Mouse (Mus musculus): ENCODE results near the gene Olfr571. TPM values are rescaled to one million over a fixed set of nuclear protein-coding genes. Genes with fewer than 3 reads are reported as not detected.

The Olfr571 gene
- polyA plus RNA-seq, 1 experiment = not detected

GRCm38 (mm10) chr7:102919632-102920031, 2.3 kb upstream of the Olfr571 start:
- no peaks in the 10 kb centered on the region for H3K4me1 ChIP-seq (ENCODE audit: control insufficient read depth, insufficient read depth, low read length)
- no peak overlapping the region for H3K4me3 ChIP-seq (ENCODE audit: insufficient read depth, low read length)
- TF ChIP-seq POLR2A (IDR thresholded peaks at IDR 0.05; ENCODE audit: extremely low read depth, insufficient read depth, low read length) (no peak), CTCF (IDR thresholded peaks at IDR 0.05; ENCODE audit: extremely low read depth, insufficient read depth, low read length) (0 out of 2 replicates have a peak, but pooled peaks have one; percentile 0)
- H3K27ac ChIP-seq (ENCODE audit: insufficient read depth, low read length) = no peak overlapping the region

GRCm38 (mm10) chr7:102916405-102916804, 931 bp downstream of the Olfr571 start:
- Histone ChIP-seq H3K27ac (ENCODE audit: insufficient read depth, low read length) (no peak overlapping the region), H3K4me3 (ENCODE audit: insufficient read depth, low read length) (no peak overlapping the region), H3K4me1 (ENCODE audit: control insufficient read depth, insufficient read depth, low read length) (no peaks in the 10 kb centered on the region)
- TF ChIP-seq CTCF (IDR thresholded peaks at IDR 0.05; ENCODE audit: extremely low read depth, insufficient read depth, low read length) (no peak), POLR2A (IDR thresholded peaks at IDR 0.05; ENCODE audit: extremely low read depth, insufficient read depth, low read length) (no peak)

- H3K4me1 ChIP-seq (ENCODE audit: control insufficient read depth, insufficient read depth, low read length) = no peaks in the 10 kb centered on the region
- H3K4me3 ChIP-seq (ENCODE audit: insufficient read depth, low read length) = no peak overlapping the region
- no peak overlapping the region for H3K27ac ChIP-seq (ENCODE audit: insufficient read depth, low read length)
- TF ChIP-seq POLR2A (IDR thresholded peaks at IDR 0.05; ENCODE audit: extremely low read depth, insufficient read depth, low read length) = no peak
- TF ChIP-seq CTCF (IDR thresholded peaks at IDR 0.05; ENCODE audit: extremely low read depth, insufficient read depth, low read length) = no peak
Measured at GRCm38 (mm10) chr7:102915261-102915660, 2.1 kb downstream of the Olfr571 start.

GRCm38 (mm10) chr7:102890782-102891181, 26.6 kb downstream of the Olfr571 start, which contains the start of gene Olfr569:
Gene Olfr569 (minus strand): TSS chr7:102890882.
- H3K27ac ChIP-seq (ENCODE audit: insufficient read depth, low read length) = no peak within 1 kb of the TSS
- TF ChIP-seq POLR2A (IDR thresholded peaks at IDR 0.05; ENCODE audit: extremely low read depth, insufficient read depth, low read length) = no peak
- no peak for TF ChIP-seq CTCF (IDR thresholded peaks at IDR 0.05; ENCODE audit: extremely low read depth, insufficient read depth, low read length)
- H3K4me3 ChIP-seq (ENCODE audit: insufficient read depth, low read length) = no peak within 1 kb of the TSS
- no peaks in the 10 kb centered on the region for H3K4me1 ChIP-seq (ENCODE audit: control insufficient read depth, insufficient read depth, low read length)

- Histone ChIP-seq H3K27ac (ENCODE audit: insufficient read depth, low read length) (no peak within 1 kb of the TSS), H3K4me3 (ENCODE audit: insufficient read depth, low read length) (no peak within 1 kb of the TSS), H3K4me1 (ENCODE audit: control insufficient read depth, insufficient read depth, low read length) (no peaks in the 10 kb centered on the region)
- no peak for TF ChIP-seq POLR2A (IDR thresholded peaks at IDR 0.05; ENCODE audit: extremely low read depth, insufficient read depth, low read length)
- no peak for TF ChIP-seq CTCF (IDR thresholded peaks at IDR 0.05; ENCODE audit: extremely low read depth, insufficient read depth, low read length)
Measured at GRCm38 (mm10) chr7:102876822-102877221, 40.5 kb downstream of the Olfr571 start, which contains the start of gene Olfr568. Gene Olfr568 (plus strand): TSS chr7:102877122.

GRCm38 (mm10) chr7:102858665-102859064, 58.7 kb downstream of the Olfr571 start, which contains the start of gene Olfr566:
Gene Olfr566 (minus strand): TSS chr7:102858765.
- TF ChIP-seq CTCF (IDR thresholded peaks at IDR 0.05; ENCODE audit: extremely low read depth, insufficient read depth, low read length) = no peak
- no peak for TF ChIP-seq POLR2A (IDR thresholded peaks at IDR 0.05; ENCODE audit: extremely low read depth, insufficient read depth, low read length)
- H3K4me3 ChIP-seq (ENCODE audit: insufficient read depth, low read length) = no peak within 1 kb of the TSS
- no peaks in the 10 kb centered on the region for H3K4me1 ChIP-seq (ENCODE audit: control insufficient read depth, insufficient read depth, low read length)
- no peak within 1 kb of the TSS for H3K27ac ChIP-seq (ENCODE audit: insufficient read depth, low read length)

GRCm38 (mm10) chr7:102855807-102856206, 61.5 kb downstream of the Olfr571 start:
- Histone ChIP-seq H3K27ac (ENCODE audit: insufficient read depth, low read length) (no peak overlapping the region), H3K4me1 (ENCODE audit: control insufficient read depth, insufficient read depth, low read length) (no peaks in the 10 kb centered on the region), H3K4me3 (ENCODE audit: insufficient read depth, low read length) (no peak overlapping the region)
- TF ChIP-seq CTCF (IDR thresholded peaks at IDR 0.05; ENCODE audit: extremely low read depth, insufficient read depth, low read length) (no peak), POLR2A (IDR thresholded peaks at IDR 0.05; ENCODE audit: extremely low read depth, insufficient read depth, low read length) (no peak)

Other genes starting within 250 kb of the Olfr571 start
- gene Trim68, start 230.2 kb downstream of the Olfr571 start, polyA plus RNA-seq (2012; rRNA removed) = 15.8 and 16.8 TPM in 2 replicates
- 0.09 and 0.10 TPM in 2 replicates for gene Olfr557, start 221.6 kb downstream of the Olfr571 start, polyA plus RNA-seq (2012; rRNA removed)
- gene Olfr558, start 215.3 kb downstream of the Olfr571 start, polyA plus RNA-seq (2012; rRNA removed) = 0.40 and 0.47 TPM in 2 replicates
- not detected in 2 replicates for gene Olfr33, start 198.5 kb downstream of the Olfr571 start, polyA plus RNA-seq (2012; rRNA removed)
- not detected in 2 replicates for gene Olfr559, start 190.0 kb downstream of the Olfr571 start, polyA plus RNA-seq (2012; rRNA removed)
- 0.23 and 0.36 TPM in 2 replicates for gene Olfr560, start 158.2 kb downstream of the Olfr571 start, polyA plus RNA-seq (2012; rRNA removed)
- 4.7 TPM in 2 replicates for gene Olfr78, start 158.1 kb downstream of the Olfr571 start, polyA plus RNA-seq (2012; rRNA removed)
- 0.08 TPM in 1 of 2 replicates, not detected in the other for gene Olfr561, start 146.3 kb downstream of the Olfr571 start, polyA plus RNA-seq (2012; rRNA removed)
- gene Olfr564, start 114.1 kb downstream of the Olfr571 start, polyA plus RNA-seq (2012; rRNA removed) = not detected in 2 replicates
- not detected in 2 replicates for gene Olfr566, start 58.8 kb downstream of the Olfr571 start, polyA plus RNA-seq (2012; rRNA removed)
- gene Olfr568, start 40.4 kb downstream of the Olfr571 start, polyA plus RNA-seq (2012; rRNA removed) = not detected in 2 replicates
- gene Olfr569, start 26.7 kb downstream of the Olfr571 start, polyA plus RNA-seq (2012; rRNA removed) = not detected in 2 replicates
- not detected in 2 replicates for gene Olfr570, start 23.0 kb downstream of the Olfr571 start, polyA plus RNA-seq (2012; rRNA removed)
- not detected in 2 replicates for gene Olfr572, start 6.9 kb upstream of the Olfr571 start, polyA plus RNA-seq (2012; rRNA removed)
- gene Olfr573-ps1, start 25.0 kb upstream of the Olfr571 start, polyA plus RNA-seq (2012; rRNA removed) = not detected in 2 replicates
- not detected in 2 replicates for gene Olfr574, start 30.9 kb upstream of the Olfr571 start, polyA plus RNA-seq (2012; rRNA removed)
- not detected in 2 replicates for gene Olfr575, start 41.2 kb upstream of the Olfr571 start, polyA plus RNA-seq (2012; rRNA removed)
- not detected in 2 replicates for gene Olfr576, start 45.1 kb upstream of the Olfr571 start, polyA plus RNA-seq (2012; rRNA removed)
- not detected in 2 replicates for gene Olfr577, start 58.4 kb upstream of the Olfr571 start, polyA plus RNA-seq (2012; rRNA removed)
- gene Olfr578, start 71.8 kb upstream of the Olfr571 start, polyA plus RNA-seq (2012; rRNA removed) = not detected in 2 replicates
- not detected in 2 replicates for gene Olfr582, start 120.5 kb upstream of the Olfr571 start, polyA plus RNA-seq (2012; rRNA removed)
- gene Olfr583, start 133.8 kb upstream of the Olfr571 start, polyA plus RNA-seq (2012; rRNA removed) = not detected in 2 replicates
- not detected in 2 replicates for gene Olfr584, start 164.3 kb upstream of the Olfr571 start, polyA plus RNA-seq (2012; rRNA removed)
- gene Olfr585, start 180.2 kb upstream of the Olfr571 start, polyA plus RNA-seq (2012; rRNA removed) = not detected in 2 replicates
- gene Olfr586, start 208.1 kb upstream of the Olfr571 start, polyA plus RNA-seq (2012; rRNA removed) = not detected in 2 replicates
- not detected in 2 replicates for gene Olfr588-ps1, start 223.3 kb upstream of the Olfr571 start, polyA plus RNA-seq (2012; rRNA removed)
- gene Olfr589, start 238.8 kb upstream of the Olfr571 start, polyA plus RNA-seq (2012; rRNA removed) = not detected in 2 replicates